Mouse (Mus musculus) lung, embryonic 16.5 days (tissue): Measurements from ENCODE around the gene Neurl1b. TPM values are rescaled to one million over a fixed set of nuclear protein-coding genes. Genes with fewer than 3 reads are reported as not detected.

Experiments used
- ATAC-seq: fragments of 200-750 bp; cut with Nextera tagmentation; 2 replicates; pipeline ENCODE4 v1.8.0; 2017; ENCODE audit warnings: low read depth, mild to moderate bottlenecking, moderate library complexity
- H3K27ac ChIP-seq: fragments of 300-500 bp; sonication (generic); 2 replicates; pipeline ENCODE4 v1.5.1; 2014; ENCODE audit warnings: mild to moderate bottlenecking, control low read depth, low read length
- H3K27me3 ChIP-seq: fragments of 300-500 bp; sonication (generic); 2 replicates; pipeline ENCODE4 v1.6.1; 2014; ENCODE audit warnings: low read depth, low read length, mixed read lengths; ENCODE audit not compliant: control insufficient read depth, insufficient read depth
- H3K36me3 ChIP-seq: fragments of 300-500 bp; sonication (generic); 2 replicates; pipeline ENCODE4 v1.6.1; 2014; ENCODE audit warnings: low read length; ENCODE audit not compliant: control insufficient read depth, insufficient read depth
- H3K4me1 ChIP-seq: fragments of 300-500 bp; sonication (generic); replicated peaks from 2 replicates; pipeline ENCODE4 v1.6.1; 2014; ENCODE audit warnings: low read length, mixed read lengths; ENCODE audit not compliant: control insufficient read depth, insufficient read depth
- H3K4me2 ChIP-seq: fragments of 300-500 bp; sonication (generic); 2 replicates; pipeline ENCODE4 v1.6.1; 2014; ENCODE audit warnings: low read depth, low read length, control low read depth
- H3K4me3 ChIP-seq: fragments of 300-500 bp; sonication (generic); 2 replicates; pipeline ENCODE4 v1.5.1; 2014; ENCODE audit warnings: mild to moderate bottlenecking, low read length, control low read depth
- H3K9ac ChIP-seq: fragments of 300-500 bp; sonication (generic); 2 replicates; pipeline ENCODE4 v1.6.1; 2014; ENCODE audit warnings: low read length, control low read depth
- H3K9me3 ChIP-seq: fragments of 300-500 bp; sonication (generic); 2 replicates; pipeline ENCODE4 v1.6.1; 2016; ENCODE audit warnings: low read length; ENCODE audit not compliant: control insufficient read depth
- WGBS: fragments of 180-500 bp; shearing (Covaris S2); extraction: QIAGEN DNeasy Blood & Tissue Kit; methylation state at CpG from one replicate; pipeline ENCODE4 v1.1.7; 2014; 5-methylcytosine and 5-hydroxymethylcytosine counted together
- polyA plus RNA-seq: library from polyadenylated mRNA; unstranded; fragments of >200 nt; fragmentation: Nextera tagmentation; extraction: Ambion mirVana; gene quantifications from 2 replicates; pipeline ENCODE4 v1.2.1, GENCODE M21; 2015

Neurl1b gene
- polyA plus RNA-seq, 1 experiment from 2014 or later: 1.8 TPM

GRCm38 (mm10) chr17:26380280-26380985 is 34.2 kb upstream of the Neurl1b start:
- Histone ChIP-seq H3K9me3 (no peaks in the 10 kb centered on the region), H3K4me2 (peak overlapping the region; percentile 18; the same call in 1 of the 2 replicates), H3K4me1 (peaks cover 28% of the 10 kb centered on the region), H3K4me3 (no peak overlapping the region), H3K36me3 (no peaks in the 10 kb centered on the region), H3K27ac (peak overlapping the region; percentile 44; the same call in 1 of the 2 replicates), H3K27me3 (no peaks in the 10 kb centered on the region), H3K9ac (no peak overlapping the region)
- peak; percentile 37; the same call in 1 of the 2 replicates for ATAC-seq
- WGBS: 17% methylated on average over 8 of the region's 8 CpGs

GRCm38 (mm10) chr17:26380986-26381446 is 33.6 kb upstream of the Neurl1b start:
- H3K36me3 ChIP-seq: no peaks in the 10 kb centered on the region
- no peaks in the 10 kb centered on the region for H3K9me3 ChIP-seq
- no peaks in the 10 kb centered on the region for H3K27me3 ChIP-seq
- 29% methylated on average over 4 of the region's 4 CpGs for WGBS
- H3K4me3 ChIP-seq: no peak overlapping the region
- peak overlapping the region; percentile 18; the same call in 1 of the 2 replicates for H3K4me2 ChIP-seq
- H3K27ac ChIP-seq: peak overlapping the region; percentile 44
- peaks cover 28% of the 10 kb centered on the region for H3K4me1 ChIP-seq
- H3K9ac ChIP-seq: 0 out of 2 replicates have a peak overlapping the region, but pooled peaks have one; percentile 27
- ATAC-seq: peak; percentile 67

- Histone ChIP-seq H3K36me3 (no peaks in the 10 kb centered on the region), H3K4me2 (no peak overlapping the region), H3K4me1 (peaks cover 28% of the 10 kb centered on the region), H3K9ac (peak overlapping the region; percentile 27; the same call in 1 of the 2 replicates), H3K4me3 (no peak overlapping the region), H3K9me3 (no peaks in the 10 kb centered on the region), H3K27ac (peak overlapping the region; percentile 44; the same call in 1 of the 2 replicates), H3K27me3 (no peaks in the 10 kb centered on the region)
- WGBS: 33% methylated on average over 5 of the region's 5 CpGs
- no peak for ATAC-seq
These were observed 33.0 kb upstream of the Neurl1b start for GRCm38 (mm10) chr17:26381613-26382012.

- no peaks in the 10 kb centered on the region for H3K9me3 ChIP-seq
- H3K4me3 ChIP-seq: no peak overlapping the region
- no peaks in the 10 kb centered on the region for H3K36me3 ChIP-seq
- H3K27me3 ChIP-seq: no peaks in the 10 kb centered on the region
- WGBS: 33% methylated on average over 3 of the region's 3 CpGs
- ATAC-seq: no peak
- no peak overlapping the region for H3K9ac ChIP-seq
- peaks cover 28% of the 10 kb centered on the region for H3K4me1 ChIP-seq
- H3K27ac ChIP-seq: no peak overlapping the region
- no peak overlapping the region for H3K4me2 ChIP-seq
These were observed 32.5 kb upstream of the Neurl1b start for GRCm38 (mm10) chr17:26382176-26382575.

- Histone ChIP-seq H3K9me3 (no peaks in the 10 kb centered on the region), H3K4me2 (no peak overlapping the region), H3K4me3 (no peak overlapping the region), H3K4me1 (peaks cover 30% of the 10 kb centered on the region), H3K27ac (peak overlapping the region; percentile 54; the same call in 1 of the 2 replicates), H3K27me3 (no peaks in the 10 kb centered on the region), H3K9ac (no peak overlapping the region), H3K36me3 (no peaks in the 10 kb centered on the region)
- peak; percentile 14; the same call in 1 of the 2 replicates for ATAC-seq
- WGBS: 45% methylated on average over 5 of the region's 5 CpGs
These were observed 31.9 kb upstream of the Neurl1b start for GRCm38 (mm10) chr17:26382687-26383086.

GRCm38 (mm10) chr17:26384111-26384510 is 30.5 kb upstream of the Neurl1b start:
- WGBS: 82% methylated on average over 3 of the region's 3 CpGs
- no peaks in the 10 kb centered on the region for H3K36me3 ChIP-seq
- H3K9ac ChIP-seq: no peak overlapping the region

GRCm38 (mm10) chr17:26385252-26386130 is 29.1 kb upstream of the Neurl1b start:
- Histone ChIP-seq H3K4me2 (no peak overlapping the region), H3K4me3 (no peak overlapping the region), H3K9me3 (no peaks in the 10 kb centered on the region), H3K4me1 (peaks cover 30% of the 10 kb centered on the region), H3K36me3 (no peaks in the 10 kb centered on the region), H3K27ac (peak overlapping the region; percentile 64), H3K9ac (no peak overlapping the region), H3K27me3 (no peaks in the 10 kb centered on the region)
- 0 out of 2 replicates have a peak, but pooled peaks have one; percentile 13 for ATAC-seq
- WGBS: 80% methylated on average over 11 of the region's 11 CpGs

More at GRCm38 (mm10) chr17:26384111-26384510, 30.5 kb upstream of the Neurl1b start:
- no peak for ATAC-seq
- H3K4me3 ChIP-seq: no peak overlapping the region
- H3K9me3 ChIP-seq: no peaks in the 10 kb centered on the region
- H3K27me3 ChIP-seq: no peaks in the 10 kb centered on the region
- H3K4me2 ChIP-seq: no peak overlapping the region
- H3K27ac ChIP-seq: no peak overlapping the region; the same call in 1 of the 2 replicates
- peaks cover 34% of the 10 kb centered on the region for H3K4me1 ChIP-seq

GRCm38 (mm10) chr17:26386131-26386481 is 28.5 kb upstream of the Neurl1b start:
- Histone ChIP-seq H3K27me3 (no peaks in the 10 kb centered on the region), H3K4me1 (peaks cover 24% of the 10 kb centered on the region), H3K9me3 (no peaks in the 10 kb centered on the region), H3K9ac (no peak overlapping the region), H3K4me3 (no peak overlapping the region), H3K27ac (no peak overlapping the region), H3K36me3 (no peaks in the 10 kb centered on the region), H3K4me2 (no peak overlapping the region)
- no peak for ATAC-seq
- WGBS: 92% methylated on average over 3 of the region's 3 CpGs

- no peak overlapping the region for H3K4me3 ChIP-seq
- no peak for ATAC-seq
- H3K36me3 ChIP-seq: no peaks in the 10 kb centered on the region
- H3K4me2 ChIP-seq: no peak overlapping the region
- H3K9me3 ChIP-seq: no peaks in the 10 kb centered on the region
- H3K4me1 ChIP-seq: peaks cover 14% of the 10 kb centered on the region; the same call in 1 of the 2 replicates
- H3K27ac ChIP-seq: no peak overlapping the region
- H3K9ac ChIP-seq: no peak overlapping the region
- WGBS: 66% methylated on average over 3 of the region's 3 CpGs
- no peaks in the 10 kb centered on the region for H3K27me3 ChIP-seq
These were observed 26.5 kb upstream of the Neurl1b start for GRCm38 (mm10) chr17:26388106-26388505.
